Mouse (Mus musculus) layer of hippocampus, postnatal 36 days (tissue): Measurements from ENCODE around the gene Stox2. TPM values are rescaled to one million over a fixed set of nuclear protein-coding genes. Genes with fewer than 3 reads are reported as not detected.

ENCODE experiments used
- DNase-seq, 2 experiments: peaks; one replicate each; pipeline ENCODE4 v3.0.0; 2022
- total RNA-seq, 2 experiments: library from RNA; stranded (reverse); gene quantifications; 2 replicates each; pipeline ENCODE4 v1.2.3; 2021

Stox2 gene
- total RNA-seq, 2 experiments from 2014 or later, result 82.8 to 93.3 TPM

DNA sequence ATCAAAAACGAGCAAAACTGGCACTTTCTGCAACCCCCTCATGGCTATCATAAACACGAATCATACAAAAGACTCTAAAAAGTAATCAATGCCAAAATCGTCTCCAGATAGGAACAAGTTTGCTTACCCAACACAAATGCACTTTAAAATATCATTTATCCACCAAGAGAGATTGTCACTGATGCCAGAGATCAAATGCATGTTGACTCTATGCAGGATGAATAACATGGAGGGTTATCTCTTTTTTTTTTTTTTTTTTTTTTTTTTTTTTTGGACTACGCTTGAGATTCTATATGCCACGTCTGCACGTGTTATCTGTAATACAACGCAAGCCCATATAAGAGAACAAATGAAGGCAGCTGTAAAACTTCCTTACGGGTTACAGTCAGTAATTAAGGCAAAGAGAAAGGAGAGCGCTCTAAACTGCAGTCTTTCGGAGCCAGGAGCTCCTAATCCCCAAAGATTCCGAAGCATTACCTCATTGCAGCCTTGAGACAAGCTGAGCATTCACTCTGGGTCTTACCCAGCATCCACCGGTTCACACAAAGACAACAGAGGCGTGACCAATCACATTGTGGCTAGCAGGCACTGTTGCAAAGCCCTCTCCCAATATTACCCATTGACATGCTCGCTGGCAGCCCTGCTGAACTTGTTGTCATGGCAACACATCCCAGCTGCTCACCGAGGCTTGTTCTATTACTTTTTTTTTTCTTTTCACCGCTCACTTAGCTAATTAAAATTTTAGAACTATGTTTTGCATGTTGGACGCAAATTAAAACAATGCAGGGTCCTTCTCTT is 203.8 kb downstream of the Stox2 start:
- DNase-seq, result peak; percentile 84 to 86

DNA sequence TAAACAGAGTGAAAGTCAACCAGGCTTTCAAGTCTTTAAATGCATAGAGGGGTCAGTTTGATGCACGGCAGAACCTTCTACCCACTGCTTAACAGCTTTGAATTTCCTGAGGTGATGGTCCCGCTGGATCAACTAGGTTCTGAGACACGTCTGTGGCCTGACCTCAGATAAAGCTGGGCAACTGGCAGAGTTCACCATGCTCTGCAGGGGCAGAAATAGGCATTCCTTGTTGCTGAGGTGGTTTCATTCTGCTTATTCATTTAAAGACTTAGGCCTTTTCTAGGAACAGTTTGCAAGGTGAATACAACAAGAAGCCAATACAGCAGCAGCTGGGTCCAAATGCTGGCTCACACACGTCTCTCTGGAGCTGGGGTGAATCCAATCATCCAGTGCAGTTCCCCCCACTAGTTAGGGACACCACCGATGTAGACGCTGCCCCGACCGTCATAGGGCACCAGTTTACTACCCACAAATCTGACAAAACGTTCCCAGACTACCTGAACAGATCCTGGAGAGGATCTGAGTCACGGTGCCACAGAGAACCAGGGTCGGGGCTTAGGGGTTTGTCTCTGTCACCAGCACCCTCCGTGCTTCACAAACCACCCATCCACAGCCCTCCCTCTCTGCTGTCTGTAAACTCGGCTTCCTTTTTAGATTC is 204.6 kb downstream of the Stox2 start:
- no peak for DNase-seq

DNA sequence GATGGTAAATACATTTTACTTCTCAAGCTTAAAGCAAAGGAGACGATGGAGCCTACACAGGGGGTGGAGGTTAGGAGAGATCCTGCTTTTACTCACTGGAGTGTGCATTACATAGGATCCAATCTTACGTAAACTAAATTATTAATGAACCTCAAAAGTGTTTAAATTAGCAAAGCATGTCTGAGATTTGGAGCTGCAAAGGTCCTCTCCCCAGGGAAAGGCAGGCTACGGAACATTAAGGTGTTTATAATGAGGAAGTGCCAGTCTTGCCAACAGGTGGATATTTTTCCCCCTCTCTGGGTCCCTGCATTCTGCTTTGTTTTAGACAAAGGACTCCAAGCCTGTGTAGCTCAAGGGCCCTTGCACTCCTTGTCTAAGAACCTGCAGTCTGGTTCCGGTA is 205.3 kb downstream of the Stox2 start:
- DNase-seq, result no peak

DNA sequence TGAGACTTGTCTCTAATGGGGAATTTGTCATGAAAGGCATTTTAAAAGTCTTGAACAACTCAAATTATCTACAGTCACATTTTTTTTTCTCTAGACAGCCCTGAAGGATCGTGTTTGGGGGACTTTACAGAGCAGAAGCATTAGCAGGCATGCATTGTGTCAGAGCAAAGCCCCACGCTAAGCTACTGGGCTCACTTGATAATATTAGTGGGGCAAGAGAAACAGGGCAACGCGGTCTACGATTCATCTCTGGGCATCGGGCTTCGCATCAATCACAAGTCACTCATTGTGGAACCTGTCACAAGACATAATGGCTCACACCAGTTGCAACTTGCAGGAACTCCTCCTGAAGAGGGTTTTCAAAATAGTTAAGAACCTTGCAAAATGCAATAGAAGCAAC is 205.9 kb downstream of the Stox2 start:
- no peak for DNase-seq

DNA sequence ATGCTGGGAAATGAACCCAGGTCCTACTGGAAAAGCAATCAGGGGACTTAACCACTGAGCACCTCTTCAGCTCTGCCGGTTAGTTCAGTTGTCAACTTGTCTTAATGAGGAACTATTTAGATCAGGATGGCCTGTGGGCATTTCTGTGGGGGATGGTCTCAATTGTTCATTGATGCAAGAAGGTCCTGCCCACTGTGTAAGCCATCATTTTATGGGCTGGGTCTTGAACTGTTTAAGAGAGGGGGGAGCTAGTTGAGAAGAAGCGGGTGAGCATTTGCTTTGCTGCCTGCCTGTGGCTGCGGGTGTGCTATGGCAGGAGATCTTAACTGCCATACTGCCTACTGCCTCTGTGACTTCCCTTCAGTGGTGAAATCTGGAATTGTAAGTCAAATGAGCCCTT is 214.1 kb downstream of the Stox2 start:
- DNase-seq, result no peak

DNA sequence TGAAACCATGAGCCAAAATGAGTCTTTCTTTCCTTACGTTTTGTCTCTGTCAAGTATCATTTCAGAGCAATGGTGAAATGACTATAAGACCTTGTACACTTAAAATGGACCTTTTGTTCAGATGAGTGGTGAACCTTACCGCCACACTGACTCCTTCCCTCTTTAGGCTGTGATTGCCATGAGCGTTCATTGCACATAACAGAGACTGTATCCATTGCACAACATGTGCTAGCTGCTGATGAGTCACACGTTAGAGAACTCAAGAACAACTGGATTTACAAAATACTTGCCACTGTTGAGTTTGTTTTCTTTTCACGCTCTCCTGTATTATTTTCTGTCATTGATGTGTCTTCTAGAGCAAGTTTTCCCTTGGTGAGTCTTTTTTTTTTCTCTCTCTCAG is 216.1 kb downstream of the Stox2 start:
- no peak for DNase-seq

DNA sequence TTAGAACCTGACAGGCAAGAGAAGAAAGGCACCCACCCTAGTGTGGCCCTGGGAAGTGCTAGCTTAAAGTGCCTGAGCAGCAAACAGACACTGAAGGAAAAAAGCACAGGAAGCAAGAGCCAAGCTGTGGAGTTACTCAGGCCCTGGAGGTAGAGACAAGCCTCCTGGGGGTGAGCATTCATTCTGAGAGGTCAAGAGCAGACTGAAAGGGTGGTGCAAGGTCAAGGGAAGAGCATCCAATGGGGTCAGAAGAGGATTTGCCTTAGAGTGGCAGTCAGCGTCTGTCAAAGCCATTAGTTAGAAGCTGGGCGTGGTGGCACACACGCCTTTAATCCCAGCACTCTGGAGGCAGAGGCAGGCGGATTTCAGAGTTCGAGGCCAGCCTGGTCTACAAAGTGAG is 224.3 kb downstream of the Stox2 start:
- no peak for DNase-seq

DNA sequence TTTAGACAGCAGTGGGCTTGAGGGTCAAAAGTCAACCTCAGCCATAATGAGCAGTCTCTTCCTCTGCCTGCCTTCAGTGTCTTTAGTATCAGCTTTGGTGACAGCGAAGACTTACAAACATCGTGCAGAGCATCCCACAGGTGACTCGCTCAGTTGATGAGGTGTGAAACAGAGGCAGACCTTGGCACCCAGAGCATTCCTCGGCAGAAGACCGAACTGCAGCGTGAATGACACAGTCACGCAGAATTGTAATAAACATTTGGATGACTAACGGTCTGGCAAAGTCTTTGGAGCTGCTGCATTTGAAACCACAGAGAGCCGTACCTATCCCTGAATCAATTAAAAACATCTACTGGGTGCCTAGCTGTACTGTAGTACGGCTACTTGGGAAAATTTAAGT is 225.0 kb downstream of the Stox2 start:
- no peak for DNase-seq

DNA sequence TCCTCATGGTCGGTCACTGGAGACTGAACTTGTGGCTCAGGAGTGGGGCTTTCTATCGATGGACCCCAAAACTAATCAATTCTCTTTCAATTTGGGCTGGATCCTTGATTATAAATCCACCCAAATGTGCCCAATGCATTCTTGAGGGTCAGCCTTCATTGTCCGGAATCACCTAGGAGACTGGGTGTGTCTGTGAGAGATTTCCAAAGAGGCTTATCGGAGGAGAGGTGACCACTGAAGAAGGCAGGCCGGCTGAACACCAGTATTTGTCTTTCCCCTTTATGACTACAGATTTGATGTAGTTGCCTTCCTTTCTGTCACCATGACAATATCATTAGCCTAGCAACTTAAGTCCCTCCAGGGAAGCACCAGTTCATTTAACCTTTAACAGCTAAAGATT is 225.8 kb downstream of the Stox2 start:
- DNase-seq, result no peak

DNA sequence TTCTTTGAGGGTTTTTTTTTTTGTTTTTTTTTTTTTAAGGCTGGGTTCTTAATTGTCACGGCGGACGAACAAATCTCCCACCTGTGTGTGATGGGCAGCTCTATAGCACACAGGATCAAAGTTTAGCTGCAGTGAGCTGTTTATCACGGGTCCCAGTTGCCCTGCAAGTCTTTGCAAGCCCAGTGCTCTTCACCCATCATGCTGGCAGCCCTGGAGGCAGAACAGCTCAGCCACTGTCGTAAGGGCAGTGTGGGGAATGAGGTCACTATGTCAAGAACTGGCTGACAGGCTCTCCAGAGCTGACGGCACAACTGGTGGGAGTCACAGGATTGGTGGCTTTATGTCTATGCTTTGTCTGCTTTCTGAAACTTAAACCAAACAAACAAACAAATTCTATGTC is 227.6 kb downstream of the Stox2 start:
- no peak for DNase-seq

DNA sequence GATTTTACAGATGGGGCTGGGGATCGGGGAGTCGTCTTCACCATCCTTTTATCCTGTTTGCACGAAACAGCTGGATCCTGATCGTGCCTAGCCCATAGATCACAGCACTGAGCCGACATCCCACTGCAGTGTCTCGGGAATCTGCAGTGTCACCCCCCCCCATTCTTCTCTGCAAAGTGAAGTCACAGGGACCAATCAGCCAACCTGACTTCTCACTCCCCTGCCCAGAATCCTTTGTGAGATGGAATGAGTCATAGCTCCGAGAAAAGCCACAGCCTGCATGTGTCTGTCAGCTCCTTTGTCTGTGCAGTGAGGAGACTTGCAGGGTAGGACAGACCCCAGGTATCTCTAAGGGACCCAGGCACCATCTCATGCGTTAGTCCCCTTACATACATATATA is 228.1 kb downstream of the Stox2 start:
- DNase-seq, result no peak

DNA sequence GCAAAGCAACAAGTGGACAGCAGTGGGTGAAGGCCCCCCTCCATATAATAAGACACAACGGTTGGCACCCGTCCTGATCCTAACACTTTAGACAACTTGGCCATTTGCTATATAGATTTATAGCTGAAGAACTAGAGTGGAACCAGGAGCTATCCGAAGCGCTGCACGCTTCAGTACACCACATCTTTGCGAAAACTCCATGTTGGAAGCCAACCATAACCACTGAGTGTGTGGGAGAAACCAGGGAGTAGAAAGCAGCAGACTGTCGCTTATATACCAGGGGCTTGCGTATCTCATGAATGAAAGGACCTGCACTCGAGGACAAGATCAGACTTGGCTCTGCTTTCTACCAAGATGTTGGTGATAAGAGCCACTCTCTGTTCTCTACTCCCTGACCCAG is 234.0 kb downstream of the Stox2 start:
- no peak for DNase-seq

DNA sequence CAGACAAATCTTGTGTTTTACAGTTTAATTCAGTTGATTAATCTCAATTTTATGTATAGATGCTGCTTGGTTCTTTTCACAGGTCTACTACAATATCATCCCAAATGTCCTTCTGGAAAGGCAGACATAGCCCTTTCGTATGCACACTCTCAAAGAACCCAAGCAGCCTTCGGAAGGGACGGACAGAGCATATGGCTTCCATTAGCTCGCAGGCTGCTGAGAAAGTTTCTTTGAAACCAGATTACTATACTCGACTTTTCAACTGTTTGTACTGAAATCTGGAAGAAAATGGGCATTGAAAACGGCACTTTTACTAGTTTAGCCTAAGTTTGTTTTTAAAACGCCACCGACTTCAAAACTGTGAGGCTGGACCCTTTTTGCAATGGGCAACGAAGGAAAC is 234.9 kb downstream of the Stox2 start:
- DNase-seq, result no peak

DNA sequence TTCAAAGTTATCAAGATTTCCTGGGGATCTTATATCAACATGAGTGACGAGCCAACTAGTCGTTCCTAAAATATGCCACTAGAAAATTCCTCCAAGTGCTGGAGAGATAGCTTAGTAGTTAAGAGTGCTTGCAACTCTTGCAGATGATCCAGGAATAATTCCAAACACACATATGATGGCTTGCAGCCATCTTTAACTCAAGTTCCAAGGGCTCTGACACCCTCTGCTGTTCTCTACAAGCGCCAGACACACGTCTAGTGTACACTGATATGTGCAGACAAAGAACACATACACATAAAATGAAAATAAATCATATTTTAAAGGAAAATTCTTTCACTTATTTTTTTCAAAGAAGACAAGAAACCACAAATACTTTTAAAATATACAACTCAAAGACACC is 237.9 kb downstream of the Stox2 start:
- no peak for DNase-seq

DNA sequence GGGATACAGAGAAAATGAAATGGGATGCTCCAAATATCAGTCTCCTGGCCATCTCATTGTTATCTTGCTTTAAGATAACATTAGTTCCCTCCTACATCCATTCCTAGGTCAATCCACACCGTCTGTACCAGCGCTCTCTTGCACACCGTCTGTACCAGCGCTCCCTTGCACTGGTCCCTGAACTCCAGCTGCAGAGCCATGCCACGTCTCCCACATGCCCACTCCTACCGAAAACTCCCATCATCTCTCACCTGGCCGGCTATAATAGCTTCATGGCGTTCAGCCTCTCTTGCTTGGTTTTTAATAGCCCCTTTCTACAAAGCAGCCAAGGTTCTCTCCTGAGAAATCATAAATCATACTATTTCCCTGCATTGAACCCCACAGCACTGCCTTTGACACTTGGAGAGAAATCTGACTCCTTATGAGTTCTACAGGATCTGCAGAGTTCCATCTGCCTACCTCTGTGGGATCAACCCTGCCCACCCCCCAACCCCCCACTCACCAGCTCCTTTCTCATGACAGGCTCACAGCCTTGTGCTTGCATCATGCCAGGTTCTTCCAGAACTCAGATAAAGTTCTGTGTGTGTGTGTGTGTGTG is 239.4 kb downstream of the Stox2 start:
- no peak for DNase-seq

DNA sequence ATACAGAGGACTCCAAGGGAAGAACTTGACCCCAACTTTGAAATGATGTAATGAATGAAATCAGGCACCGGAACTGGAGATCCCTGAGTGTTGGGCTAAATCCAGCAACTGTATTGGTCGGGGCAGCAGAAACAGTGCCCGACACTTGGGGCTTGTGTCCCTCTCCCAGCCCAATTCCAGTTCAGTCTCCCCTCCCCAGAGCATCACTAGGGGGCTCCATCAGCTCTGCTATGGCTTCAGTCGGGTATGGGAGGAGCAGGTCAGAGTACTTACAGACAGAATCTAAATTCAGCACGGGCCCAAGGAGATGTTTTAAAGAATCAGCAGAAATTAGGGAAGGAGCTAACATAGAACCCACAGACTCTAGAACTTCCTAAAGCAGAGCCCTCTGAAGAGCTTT is 240.7 kb downstream of the Stox2 start:
- DNase-seq, result no peak

DNA sequence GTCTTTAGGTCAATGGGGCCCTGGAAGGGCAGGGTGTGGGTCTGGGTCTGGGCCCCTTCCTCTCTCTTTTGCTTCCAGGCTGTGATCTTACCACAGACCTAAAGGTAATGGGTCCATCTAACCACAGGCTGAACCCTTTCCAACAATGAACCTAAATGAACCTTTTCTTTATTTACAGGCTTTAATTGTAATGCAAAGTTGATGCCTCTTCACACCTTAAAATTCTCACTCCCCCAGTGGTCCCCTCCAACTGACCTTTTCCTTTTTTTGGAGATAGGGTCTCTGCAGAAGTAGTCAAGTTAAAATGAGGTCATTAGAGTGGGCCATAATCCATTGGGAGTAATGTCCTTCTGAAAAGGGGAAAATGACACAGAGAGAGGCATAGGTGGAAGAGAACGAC is 249.8 kb downstream of the Stox2 start:
- no peak for DNase-seq

DNA sequence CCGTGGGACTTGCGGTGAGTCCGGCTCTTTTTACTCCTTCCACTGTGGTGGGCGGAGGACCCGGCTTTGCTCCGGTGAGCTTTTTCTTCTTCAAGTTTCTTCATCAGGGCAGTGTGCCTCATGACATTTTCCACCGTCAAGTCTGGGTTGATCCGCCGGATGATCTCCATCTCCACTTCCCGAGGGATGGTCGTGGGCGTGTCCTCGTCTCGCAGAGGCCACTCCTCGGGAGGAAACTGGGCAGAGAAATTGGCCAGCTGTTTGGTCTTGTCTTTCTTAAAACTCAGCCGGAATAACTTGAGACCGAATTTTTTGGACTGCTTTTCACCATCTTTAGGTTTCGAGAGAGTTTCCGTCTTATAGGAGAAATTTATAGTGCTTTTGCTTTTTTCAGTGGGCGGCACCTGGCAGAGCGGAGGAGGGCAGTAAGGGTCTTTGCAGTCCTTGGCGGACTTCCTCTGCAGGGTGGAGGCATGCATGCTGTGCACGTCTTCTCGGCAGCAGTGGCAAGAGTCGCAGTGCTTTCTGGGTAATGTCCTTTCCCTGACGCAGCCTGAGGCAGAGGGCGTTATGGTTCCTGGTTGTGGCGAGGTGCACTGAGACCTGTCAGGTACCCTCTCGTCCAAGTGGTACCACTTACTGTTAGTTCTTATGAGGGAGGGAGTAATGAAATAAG is 252.7 kb downstream of the Stox2 start:
- no peak for DNase-seq

DNA sequence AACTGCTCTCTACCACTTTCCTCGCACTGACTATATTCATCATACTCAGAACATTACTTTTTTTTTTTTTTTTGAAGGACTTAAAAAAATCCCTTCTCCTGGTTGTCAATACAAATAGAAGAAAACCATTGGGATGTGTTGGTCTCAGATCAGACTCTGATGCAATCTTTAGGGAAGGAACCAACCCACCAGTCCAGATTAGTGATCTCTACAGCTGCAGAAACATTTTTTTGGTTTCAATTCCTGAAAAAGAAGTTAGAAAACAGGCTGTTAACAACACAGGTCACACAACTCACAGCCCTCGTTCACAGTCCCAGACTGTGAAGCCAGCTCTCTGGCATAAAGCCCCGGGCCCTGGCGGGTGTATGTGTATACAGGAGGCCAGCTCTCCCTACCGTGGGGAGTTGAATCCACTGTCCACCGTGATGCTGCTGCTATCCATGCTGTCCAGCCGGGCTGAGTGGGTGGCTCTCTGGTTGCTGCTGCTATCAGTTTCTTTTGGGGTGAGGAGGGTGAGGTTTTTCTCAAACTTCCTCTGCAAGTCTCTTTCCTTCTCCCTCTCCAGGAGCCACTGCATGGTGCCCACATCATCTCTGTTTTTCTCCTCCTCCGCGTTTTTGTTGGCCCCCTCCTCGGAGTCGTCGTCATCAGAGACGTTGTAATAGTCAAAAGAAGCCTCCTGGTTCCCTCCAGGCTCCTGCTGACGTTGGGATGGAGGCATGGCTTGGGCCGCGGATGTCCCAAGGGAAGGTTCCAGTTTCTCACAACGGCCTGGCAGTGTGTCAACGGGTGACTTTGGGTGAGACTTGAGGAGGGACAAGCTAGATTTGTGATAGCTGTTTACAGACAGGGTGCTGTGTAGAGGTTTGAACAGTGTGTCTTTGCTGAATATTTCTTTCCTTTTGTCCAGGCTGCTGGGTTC is 254.5 kb downstream of the Stox2 start:
- no peak for DNase-seq

DNA sequence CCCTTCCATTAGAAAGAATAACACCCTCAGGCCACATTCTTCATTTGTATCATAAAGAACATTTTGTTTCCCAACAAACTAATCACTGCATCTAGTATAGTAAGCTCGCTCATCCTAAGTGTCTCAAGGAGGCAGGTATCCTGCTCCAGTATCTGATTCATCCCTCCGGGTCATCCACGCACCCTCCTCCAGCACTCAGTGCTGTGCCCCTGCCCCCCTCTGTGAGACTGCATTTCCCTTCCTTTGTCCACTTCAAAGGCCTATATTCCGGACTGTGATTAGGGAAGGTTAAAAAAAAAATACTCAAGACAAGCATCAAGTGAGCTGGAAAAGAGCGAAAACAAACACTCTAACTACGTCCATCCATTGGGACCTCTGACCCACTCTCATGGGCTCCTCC is 260.8 kb downstream of the Stox2 start:
- DNase-seq, result no peak

DNA sequence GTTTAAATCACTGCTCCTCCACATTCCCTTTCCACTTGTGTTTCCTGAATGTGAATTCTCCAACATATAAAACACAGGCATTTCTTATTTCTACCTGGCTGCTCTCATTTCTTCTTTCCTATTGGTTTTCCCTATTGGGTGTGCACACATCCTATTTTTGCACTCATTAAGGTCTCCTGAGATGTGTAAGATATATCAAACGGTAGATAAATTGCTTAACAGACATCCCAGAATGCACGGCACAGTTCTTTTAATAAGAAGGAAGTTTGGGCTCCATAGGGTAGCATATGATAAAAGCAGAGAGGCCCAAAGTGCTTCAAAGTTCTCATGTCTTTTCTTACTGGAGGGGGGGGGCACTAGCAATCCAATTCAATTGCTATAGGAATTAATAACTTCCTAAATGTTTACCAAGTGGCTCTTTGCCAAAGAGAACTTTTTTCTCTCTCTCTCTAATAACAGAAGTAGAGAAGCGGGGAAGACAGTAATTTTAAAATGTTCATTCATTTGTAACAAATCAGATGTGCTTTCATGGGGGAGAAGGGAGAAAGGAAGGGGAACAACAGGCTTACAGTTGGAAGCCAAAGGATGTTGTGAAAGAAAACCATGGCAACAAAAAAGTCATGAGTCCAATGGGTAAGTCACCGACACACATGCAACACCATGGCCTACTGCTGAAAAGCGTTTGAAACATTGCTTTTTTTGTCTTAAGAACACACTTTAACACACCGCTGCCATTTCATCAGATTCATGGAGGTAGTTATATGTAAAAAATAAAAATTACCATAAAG is 263.2 kb downstream of the Stox2 start:
- no peak for DNase-seq
